Mouse (Mus musculus) left cerebral cortex, adult 8-10 months (tissue): ENCODE measurements at regions not wholly inside any gene's neighbourhood (a gene's known extent, or its start where the extent isn't known, plus 50 kb on each side); places are given as distances from the start of the nearest gene placed in this dataset.
"Not testable (repeated sequence)": the region's sequence is repeated elsewhere in the genome, so short reads cannot be mapped to it uniquely, and the experiment has no call there.

Source experiments
- DNase-seq, 2 experiments: peaks; one replicate each; pipeline ENCODE4 v3.0.0; 2022; ENCODE audit warnings: low spot score in 2 of 2

DNA sequence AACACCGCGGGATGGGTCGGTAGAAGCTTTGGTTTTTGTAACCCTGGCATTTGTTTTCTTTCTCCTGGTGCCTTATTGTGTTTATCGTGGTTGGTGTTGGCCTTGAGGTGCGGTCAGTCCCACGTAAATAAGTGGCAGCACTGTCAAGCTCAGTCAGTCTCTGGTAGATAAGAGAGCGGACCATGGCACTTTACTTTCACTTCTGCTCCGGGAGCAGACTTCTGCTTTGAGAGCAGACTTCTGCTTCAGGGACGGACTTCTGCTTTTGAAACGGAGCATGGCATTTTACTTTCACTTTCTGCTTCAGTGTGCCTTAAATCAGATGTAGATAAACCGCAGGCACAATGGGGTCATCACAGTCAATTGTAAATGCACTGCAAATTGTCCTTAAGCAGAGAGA, 54.3 kb upstream of the Ccdc66 start:
- not testable (repeated sequence) for DNase-seq

- not testable (repeated sequence) for DNase-seq
These were observed 53.7 kb upstream of the Ccdc66 start for GRCm38 (mm10) chr14:27561974-27562373.

DNA sequence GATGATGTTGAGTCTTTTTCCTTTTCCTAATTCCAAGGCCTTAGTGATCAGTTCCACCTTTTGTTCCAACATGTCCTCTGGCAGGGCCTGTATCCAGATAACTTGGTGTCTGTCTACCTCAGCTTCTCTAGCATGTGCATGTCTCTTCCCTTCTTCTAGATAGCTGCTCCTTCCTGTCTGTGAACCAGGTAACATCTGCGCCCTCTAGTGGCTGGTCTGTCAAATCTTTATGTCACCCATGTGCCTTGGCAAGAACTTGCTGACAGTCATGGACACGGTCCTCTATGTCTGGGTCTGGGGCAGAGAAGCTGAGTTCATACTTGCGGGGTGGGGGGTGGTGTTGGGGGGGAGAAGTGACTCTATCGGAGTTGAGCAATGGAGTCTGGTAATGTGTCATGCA, 52.2 kb upstream of the Ccdc66 start:
- DNase-seq, result peak in 1 of 2 experiments; percentile 27

GRCm38 (mm10) chr14:27558794-27559491, 50.7 kb upstream of the Ccdc66 start:
- DNase-seq, result no peak
